Comparison of ENCODE assay signal across 21 mouse cellular contexts in the genomic region with DNA sequence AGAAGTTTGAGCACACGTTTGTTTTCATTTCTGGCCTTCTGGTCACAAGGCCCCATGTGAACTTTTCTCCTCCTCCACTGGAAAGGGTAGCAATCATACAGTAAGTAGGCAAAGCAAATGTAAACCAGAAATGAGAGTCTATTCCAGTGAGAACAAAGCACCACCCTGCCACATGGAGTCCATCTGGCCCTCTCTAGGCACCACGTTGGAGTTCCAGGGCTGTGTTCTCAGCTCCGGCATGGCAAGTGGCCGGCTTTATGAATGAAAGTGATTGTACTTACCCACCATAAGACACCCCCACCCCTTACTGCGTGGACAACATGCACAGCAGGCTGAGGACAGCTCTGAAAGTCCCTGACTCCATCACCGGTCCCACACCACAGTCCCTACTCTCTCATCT.
"Had no signal": no experiment of that assay in that cellular context is flagged by ENCODE, and none has a peak within 500 bp of the region (broad histone marks: within the 10 kb centered on the region; RNA-seq: fewer than 3 reads in every experiment).

No protein-coding gene starts in this region.

- H3K4me2 ChIP-seq: limb, embryonic 12.5 days; limb, embryonic 15.5 days; lung, embryonic 15.5 days; midbrain, embryonic 11.5 days had no signal

- H3K27me3 ChIP-seq: limb, embryonic 12.5 days; limb, embryonic 15.5 days; lung, embryonic 15.5 days had no signal

- H3K27ac ChIP-seq: kidney, postnatal 0 days; limb, embryonic 12.5 days; limb, embryonic 15.5 days; liver, embryonic 14.5 days; lung, embryonic 15.5 days; stomach, postnatal 0 days had no signal

- H3K4me1 ChIP-seq: lung, embryonic 15.5 days had no signal

- H3K9me3 ChIP-seq: limb, embryonic 12.5 days; limb, embryonic 15.5 days; lung, embryonic 15.5 days had no signal

- H3K36me3 ChIP-seq: limb, embryonic 12.5 days; limb, embryonic 15.5 days; lung, embryonic 15.5 days had no signal

- DNase-seq: kidney, adult 2 months; kidney, postnatal 25 days; left cerebral cortex, postnatal 4 days; lung, adult 18-20 months; lung, postnatal 10 days; lung, postnatal 4 days; midbrain, embryonic 14.5 days; right cerebral cortex, adult 18-20 months; right cerebral cortex, postnatal 14 days; right cerebral cortex, postnatal 4 days; thymus, adult 2 months; thymus, postnatal 14 days; thymus, postnatal 4 days had no signal

- H3K9ac ChIP-seq: limb, embryonic 12.5 days; limb, embryonic 15.5 days; liver, embryonic 14.5 days; lung, embryonic 15.5 days had no signal

- ATAC-seq: intestine, postnatal 0 days had no signal

- H3K4me3 ChIP-seq: limb, embryonic 12.5 days; limb, embryonic 15.5 days; lung, embryonic 15.5 days had no signal
